Mouse (Mus musculus) cortical plate, adult 2 months (tissue): ENCODE results near the gene Lrp6.

ENCODE experiments used
- CTCF ChIP-seq: fragments of 200-500 bp; IDR thresholded peaks from 2 replicates; pipeline ENCODE4 v1.5.1; 2011; ENCODE audit warnings: mild to moderate bottlenecking, control low read depth, low read length; ENCODE audit not compliant: insufficient read depth; ENCODE audit errors: extremely low read depth
- POLR2A ChIP-seq: fragments of 200-500 bp; IDR thresholded peaks from 2 replicates; pipeline ENCODE4 v1.6.1; 2011; ENCODE audit warnings: mild to moderate bottlenecking, low read length, control low read depth; ENCODE audit not compliant: insufficient read depth; ENCODE audit errors: extremely low read depth

DNA sequence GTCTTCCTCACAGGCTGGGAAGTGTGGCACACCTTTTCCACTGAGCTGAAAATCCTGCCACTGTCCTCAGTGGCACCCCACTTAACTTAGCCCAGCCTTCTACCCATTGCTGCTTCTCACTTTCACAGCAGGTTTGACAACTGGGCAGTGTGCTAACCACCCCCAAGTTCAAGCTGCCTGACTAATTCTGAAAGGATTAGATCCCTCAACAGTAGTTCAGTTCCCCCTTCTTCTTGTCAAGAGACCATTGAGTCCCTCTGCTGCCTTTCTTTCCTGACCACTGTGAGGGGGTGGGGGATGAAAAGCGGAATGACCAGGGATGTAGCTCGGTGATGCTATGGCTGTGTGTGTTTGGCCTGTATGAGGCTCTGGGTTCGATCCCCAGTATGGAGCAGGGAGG is 133.5 kb downstream of the Lrp6 start:
- TF ChIP-seq CTCF (no peak), POLR2A (no peak)
